Mouse (Mus musculus): ENCODE data around the gene Pgghg.

DNA sequence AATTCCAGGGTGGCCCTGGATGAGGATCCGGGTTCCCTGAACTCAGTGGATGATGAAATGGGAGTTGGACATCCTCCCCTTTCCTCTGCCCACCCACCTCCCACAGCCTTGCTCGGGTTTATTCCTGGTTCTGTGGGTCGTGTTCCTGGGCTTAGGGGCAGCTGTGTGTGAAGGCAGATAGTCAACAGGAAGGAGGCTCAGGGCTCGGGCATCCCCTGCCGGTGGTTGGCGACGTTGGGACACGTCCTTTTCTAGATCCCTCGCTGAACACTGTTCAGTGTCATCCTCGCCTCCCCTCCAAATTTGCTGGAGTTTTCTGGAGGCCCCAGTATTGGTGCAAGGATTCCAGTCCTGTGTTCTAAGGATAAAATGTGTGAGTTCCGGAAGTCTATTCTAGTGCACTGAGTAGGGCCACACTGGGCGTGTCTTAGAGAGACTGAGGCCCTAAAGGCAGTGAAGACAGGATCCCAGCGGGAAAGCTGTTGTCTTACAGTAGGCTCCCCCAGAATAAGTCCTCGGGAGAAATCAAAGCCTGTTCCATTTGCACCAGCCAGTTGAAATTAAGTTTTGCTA lies 50.0 kb downstream of the Pgghg start:
- TF ChIP-seq GATA1 (IDR thresholded peaks at IDR 0.05; ENCODE audit: borderline replicate concordance, low read length) = no peak
- TF ChIP-seq FLI1 (IDR thresholded peaks at IDR 0.05; ENCODE audit: low read length) = no peak
